Mouse (Mus musculus): ENCODE measurements at regions not wholly inside any gene's neighbourhood (a gene's known extent, or its start where the extent isn't known, plus 50 kb on each side); places are given as distances from the start of the nearest gene placed in this dataset.

DNA sequence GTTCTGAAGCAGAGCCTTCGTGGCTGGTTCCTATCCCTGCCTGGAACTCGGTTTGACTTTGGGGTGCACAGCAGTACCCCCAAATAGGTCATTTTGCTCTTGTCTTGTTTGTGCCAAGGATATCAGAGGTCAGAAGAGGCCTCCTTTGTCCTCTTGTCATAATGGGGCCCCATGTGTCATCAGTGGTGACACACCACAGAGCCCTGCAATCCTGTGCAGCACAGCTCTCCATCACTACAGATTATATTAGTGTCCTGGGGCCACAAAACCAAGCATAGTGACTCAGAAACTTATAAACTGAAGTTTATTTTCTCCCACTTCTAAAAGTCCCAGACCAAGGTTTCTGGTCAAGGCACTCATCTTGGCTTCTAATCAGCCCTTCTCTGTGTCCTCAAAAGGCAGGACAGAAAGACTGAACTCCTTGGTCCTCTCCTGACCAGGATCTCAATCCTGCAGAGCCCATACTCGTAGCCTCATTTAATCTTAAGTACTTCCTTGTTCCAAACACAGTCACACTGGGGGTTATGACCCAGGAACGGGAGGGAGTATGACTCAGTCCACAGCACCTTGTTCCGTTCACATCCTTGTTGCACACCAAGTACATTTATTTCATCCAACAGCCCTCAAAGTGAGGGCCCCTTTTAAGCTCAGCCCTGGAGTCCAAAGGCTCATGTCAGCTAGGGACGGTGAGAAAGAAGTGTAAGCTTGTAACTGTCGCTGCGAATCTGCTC lies 63.2 kb upstream of the Sox13 start:
- no peak overlapping the region for H3K9ac ChIP-seq (ENCODE audit: low read depth, low read length)
- H3K36me3 ChIP-seq (ENCODE audit: control insufficient read depth, insufficient read depth, low read length) = no peaks in the 10 kb centered on the region
- no peak overlapping the region for H3K4me2 ChIP-seq (replicated peaks; ENCODE audit: low read depth, low read length)
- H3K4me1 ChIP-seq (replicated peaks; ENCODE audit: control insufficient read depth, insufficient read depth, low read length) = peaks cover 6% of the 10 kb centered on the region; the same call in 1 of the 2 replicates
- H3K4me3 ChIP-seq (ENCODE audit: low read depth, low read length) = no peak overlapping the region
- no peaks in the 10 kb centered on the region for H3K27me3 ChIP-seq (ENCODE audit: control insufficient read depth, insufficient read depth, low read length)
- no peaks in the 10 kb centered on the region for H3K9me3 ChIP-seq (ENCODE audit: control insufficient read depth, low read length)
- no peak for DNase-seq (ENCODE audit: low spot score)
- ATAC-seq (ENCODE audit: low FRiP score) = no peak
- no peak overlapping the region for H3K27ac ChIP-seq (ENCODE audit: low read depth, low read length)
- WGBS = 81% methylated on average over 8 of the region's 8 CpGs

DNA sequence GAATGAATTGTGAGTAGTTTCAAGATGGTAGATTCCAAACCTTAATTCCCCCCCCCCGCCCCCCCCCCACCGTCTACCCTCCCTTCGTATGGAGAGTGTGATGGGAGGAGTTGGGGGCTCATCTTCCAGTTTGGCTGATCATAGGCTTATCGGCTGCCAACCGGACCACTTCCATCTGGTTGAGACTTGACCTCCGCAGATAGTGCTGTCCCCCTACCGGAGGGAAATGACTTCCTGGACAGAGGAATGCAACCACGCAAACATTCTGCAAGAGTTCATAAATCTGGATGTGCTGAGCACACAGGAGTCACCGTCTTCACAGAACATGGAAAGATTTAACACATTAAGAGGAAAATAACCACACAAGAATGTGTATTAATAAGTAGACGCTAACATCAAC lies 62.2 kb upstream of the Sox13 start:
- WGBS = 63% methylated on average over 9 of the region's 10 CpGs
- H3K4me2 ChIP-seq (replicated peaks; ENCODE audit: low read depth, low read length) = no peak overlapping the region
- no peak overlapping the region for H3K27ac ChIP-seq (ENCODE audit: low read depth, low read length)
- ATAC-seq (ENCODE audit: low FRiP score) (no peak), DNase-seq (ENCODE audit: low spot score) (no peak)
- H3K4me1 ChIP-seq (replicated peaks; ENCODE audit: control insufficient read depth, insufficient read depth, low read length) = no peaks in the 10 kb centered on the region
- no peaks in the 10 kb centered on the region for H3K9me3 ChIP-seq (ENCODE audit: control insufficient read depth, low read length)
- H3K4me3 ChIP-seq (ENCODE audit: low read depth, low read length) = no peak overlapping the region
- H3K36me3 ChIP-seq (ENCODE audit: control insufficient read depth, insufficient read depth, low read length) = no peaks in the 10 kb centered on the region
- H3K9ac ChIP-seq (ENCODE audit: low read depth, low read length) = no peak overlapping the region
- no peaks in the 10 kb centered on the region for H3K27me3 ChIP-seq (ENCODE audit: control insufficient read depth, insufficient read depth, low read length)

DNA sequence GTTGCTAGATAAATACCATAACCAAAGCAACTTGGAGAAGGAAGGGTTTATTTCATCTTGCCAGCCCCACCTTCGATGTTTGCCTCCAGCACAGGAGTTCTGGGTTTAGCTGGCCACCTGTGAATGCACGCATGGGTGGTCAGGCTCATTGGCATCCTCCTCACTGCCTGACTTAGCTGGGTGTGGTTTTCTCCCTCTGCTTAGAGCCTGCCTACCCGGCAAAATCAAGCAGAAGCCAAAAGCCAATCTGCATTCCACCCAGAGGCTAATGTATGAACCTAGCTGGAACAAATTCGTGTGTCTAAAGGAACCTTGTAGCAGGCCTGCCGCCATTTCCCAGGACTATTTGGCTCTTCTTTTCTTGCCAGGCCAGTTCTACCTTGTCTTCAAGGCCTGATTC lies 58.7 kb upstream of the Sox13 start:
- H3K4me3 ChIP-seq (ENCODE audit: low read depth, low read length) = no peak overlapping the region
- no peaks in the 10 kb centered on the region for H3K9me3 ChIP-seq (ENCODE audit: control insufficient read depth, low read length)
- no peaks in the 10 kb centered on the region for H3K4me1 ChIP-seq (replicated peaks; ENCODE audit: control insufficient read depth, insufficient read depth, low read length)
- no peak overlapping the region for H3K27ac ChIP-seq (ENCODE audit: low read depth, low read length)
- ATAC-seq (ENCODE audit: low FRiP score) (no peak), DNase-seq (ENCODE audit: low spot score) (no peak)
- H3K36me3 ChIP-seq (ENCODE audit: control insufficient read depth, insufficient read depth, low read length) = no peaks in the 10 kb centered on the region
- H3K9ac ChIP-seq (ENCODE audit: low read depth, low read length) = no peak overlapping the region
- no peaks in the 10 kb centered on the region for H3K27me3 ChIP-seq (ENCODE audit: control insufficient read depth, insufficient read depth, low read length)
- WGBS = 60% methylated on average over 5 of the region's 5 CpGs
- H3K4me2 ChIP-seq (replicated peaks; ENCODE audit: low read depth, low read length) = no peak overlapping the region

- WGBS = 80% methylated on average over 2 of the region's 2 CpGs
- Histone ChIP-seq H3K27ac (ENCODE audit: low read depth, low read length) (no peak overlapping the region), H3K4me1 (replicated peaks; ENCODE audit: control insufficient read depth, insufficient read depth, low read length) (no peaks in the 10 kb centered on the region), H3K27me3 (ENCODE audit: control insufficient read depth, insufficient read depth, low read length) (no peaks in the 10 kb centered on the region), H3K36me3 (ENCODE audit: control insufficient read depth, insufficient read depth, low read length) (no peaks in the 10 kb centered on the region), H3K9me3 (ENCODE audit: control insufficient read depth, low read length) (no peaks in the 10 kb centered on the region), H3K4me3 (ENCODE audit: low read depth, low read length) (no peak overlapping the region), H3K4me2 (replicated peaks; ENCODE audit: low read depth, low read length) (no peak overlapping the region), H3K9ac (ENCODE audit: low read depth, low read length) (no peak overlapping the region)
- DNase-seq (ENCODE audit: low spot score) = no peak
- ATAC-seq (ENCODE audit: low FRiP score) = no peak
Observed at GRCm38 (mm10) chr1:133474546-133474945, 50.4 kb upstream of the Sox13 start.
